Mouse (Mus musculus): ENCODE measurements around the gene Cp.

- TF ChIP-seq CTCF (IDR thresholded peaks at IDR 0.05; ENCODE audit: low read depth) (no peak), EP300 (IDR thresholded peaks at IDR 0.05; ENCODE audit: low read depth) (no peak)
Measured at GRCm38 (mm10) chr3:20000806-20001205, 44.0 kb downstream of the Cp start.
